Mouse (Mus musculus) forebrain, postnatal 0 days (tissue): ENCODE data around the gene Hk1. TPM values are rescaled to one million over a fixed set of nuclear protein-coding genes. Genes with fewer than 3 reads are reported as not detected.

ENCODE experiments used
- ATAC-seq: fragments of 200-750 bp; cut with Nextera tagmentation; 2 replicates; pipeline ENCODE4 v1.8.0; 2017; ENCODE audit warnings: mild to moderate bottlenecking, moderate library complexity
- DNase-seq: peaks from one replicate; pipeline ENCODE4 v3.0.0-alpha.2; 2015
- H3K27ac ChIP-seq: fragments of 300-500 bp; sonication (generic); 2 replicates; pipeline ENCODE4 v1.5.1; 2014; ENCODE audit warnings: low read depth, mild to moderate bottlenecking, antibody characterized with exemption, low read length, moderate library complexity, mixed read lengths
- H3K27me3 ChIP-seq: fragments of 300-500 bp; sonication (generic); 2 replicates; pipeline ENCODE4 v1.6.1; 2014; ENCODE audit warnings: mild to moderate bottlenecking, low read length, mixed read lengths; ENCODE audit not compliant: insufficient read depth
- H3K36me3 ChIP-seq: fragments of 300-500 bp; sonication (generic); 2 replicates; pipeline ENCODE4 v1.6.1; 2014; ENCODE audit warnings: mild to moderate bottlenecking, moderate library complexity; ENCODE audit not compliant: insufficient read depth
- H3K4me1 ChIP-seq: fragments of 300-500 bp; sonication (generic); 2 replicates; pipeline ENCODE4 v1.6.1; 2014; ENCODE audit warnings: antibody characterized with exemption; ENCODE audit not compliant: insufficient read depth
- H3K4me2 ChIP-seq: fragments of 300-500 bp; sonication (generic); 2 replicates; pipeline ENCODE4 v1.6.1; 2014; ENCODE audit warnings: low read depth, mild to moderate bottlenecking, moderate library complexity
- H3K4me3 ChIP-seq: fragments of 300-500 bp; sonication (generic); 2 replicates; pipeline ENCODE4 v1.5.1; 2014; ENCODE audit warnings: low read depth, low read length, mixed read lengths
- H3K9ac ChIP-seq: fragments of 300-500 bp; sonication (generic); 2 replicates; pipeline ENCODE4 v1.6.1; 2014; ENCODE audit warnings: mild to moderate bottlenecking
- H3K9me3 ChIP-seq: fragments of 300-500 bp; sonication (generic); 2 replicates; pipeline ENCODE4 v1.6.1; 2016; ENCODE audit warnings: low read length
- CTCF ChIP-seq: sonication (generic); IDR thresholded peaks from 2 replicates; pipeline ENCODE4 v1.5.1; 2016; ENCODE audit warnings: antibody characterized with exemption, control low read depth, low read depth
- WGBS: fragments of 180-500 bp; shearing (Covaris S2); extraction: QIAGEN DNeasy Blood & Tissue Kit; methylation state at CpG from one replicate; pipeline ENCODE4 v1.1.7; 2014; 5-methylcytosine and 5-hydroxymethylcytosine counted together
- polyA plus RNA-seq: library from polyadenylated mRNA; unstranded; fragments of >200 nt; fragmentation: Nextera tagmentation; extraction: Ambion mirVana; gene quantifications from 2 replicates; pipeline ENCODE4 v1.2.1, GENCODE M21; 2015
- total RNA-seq: library from RNA; depleted of rRNA; stranded (reverse); fragments of >200 nt; gene quantifications from 2 replicates; pipeline ENCODE4 v1.2.3, GENCODE M21; 2014

The Hk1 gene
- total and polyA plus RNA-seq, 2 experiments from 2014 or later: 90.1 to 140 TPM

DNA sequence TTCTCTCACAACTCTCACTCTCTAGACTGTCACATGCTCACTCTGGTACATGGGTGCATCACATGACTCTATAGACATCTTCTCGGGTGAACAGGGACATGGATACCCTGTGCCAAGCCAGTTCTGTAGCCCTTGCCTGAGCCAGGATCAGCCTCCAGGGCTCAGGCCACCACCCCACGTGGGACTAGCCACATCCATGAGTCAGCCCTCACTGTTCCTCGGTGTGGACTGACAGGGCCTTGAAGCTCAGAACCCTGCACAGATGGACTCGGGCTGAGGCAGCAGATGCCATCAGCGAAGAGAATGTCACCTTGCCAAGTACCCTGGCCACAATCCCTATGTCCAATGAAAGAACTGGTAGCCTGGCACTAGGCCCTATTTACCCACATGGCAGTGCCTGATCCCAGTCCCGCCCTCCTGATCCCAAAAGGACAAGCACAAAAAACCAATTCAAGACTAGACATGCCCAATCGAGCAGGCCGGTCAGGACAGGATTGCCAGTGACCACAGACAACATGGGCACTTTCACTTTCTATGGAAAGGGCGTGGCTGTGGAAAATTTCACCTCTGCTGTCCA lies 59.2 kb downstream of the Hk1 start:
- no peak overlapping the region for H3K4me2 ChIP-seq
- no peaks in the 10 kb centered on the region for H3K4me1 ChIP-seq
- H3K9me3 ChIP-seq: no peaks in the 10 kb centered on the region
- no peak for TF ChIP-seq CTCF
- H3K27me3 ChIP-seq: no peaks in the 10 kb centered on the region
- peak; percentile 42 for DNase-seq
- no peaks in the 10 kb centered on the region for H3K36me3 ChIP-seq
- WGBS: 56% methylated on average over 9 of the region's 9 CpGs
- peak; percentile 87 for ATAC-seq
- H3K9ac ChIP-seq: no peak overlapping the region
- H3K27ac ChIP-seq: no peak overlapping the region
- H3K4me3 ChIP-seq: no peak overlapping the region

DNA sequence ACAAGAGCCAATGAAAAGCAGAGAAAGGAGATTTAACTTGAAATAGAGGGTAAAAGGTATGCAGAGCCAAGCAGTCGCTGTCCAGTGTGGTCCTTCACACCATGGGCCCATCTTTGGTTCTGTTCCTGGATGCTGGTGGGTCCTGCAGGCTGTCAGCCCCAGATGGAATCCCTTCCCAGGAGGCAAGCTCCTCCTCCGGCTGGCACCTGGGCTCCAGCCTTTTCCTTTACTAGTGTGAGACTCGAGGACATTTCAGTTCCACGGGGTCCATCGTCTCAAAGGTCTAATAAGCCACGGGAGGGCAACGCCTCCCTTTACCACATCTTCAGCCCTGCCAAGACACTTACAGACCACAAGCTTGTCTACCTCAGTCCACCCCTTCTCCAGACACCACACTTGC lies 60.6 kb downstream of the Hk1 start:
- H3K4me3 ChIP-seq: no peak overlapping the region
- peaks cover 8% of the 10 kb centered on the region; the same call in 1 of the 2 replicates for H3K36me3 ChIP-seq
- H3K9ac ChIP-seq: no peak overlapping the region
- 75% methylated on average over 7 of the region's 7 CpGs for WGBS
- H3K27me3 ChIP-seq: no peaks in the 10 kb centered on the region
- no peaks in the 10 kb centered on the region for H3K9me3 ChIP-seq
- DNase-seq (no peak), ATAC-seq (no peak)
- H3K4me1 ChIP-seq: no peaks in the 10 kb centered on the region
- H3K27ac ChIP-seq: no peak overlapping the region
- TF ChIP-seq CTCF: no peak
- H3K4me2 ChIP-seq: no peak overlapping the region

DNA sequence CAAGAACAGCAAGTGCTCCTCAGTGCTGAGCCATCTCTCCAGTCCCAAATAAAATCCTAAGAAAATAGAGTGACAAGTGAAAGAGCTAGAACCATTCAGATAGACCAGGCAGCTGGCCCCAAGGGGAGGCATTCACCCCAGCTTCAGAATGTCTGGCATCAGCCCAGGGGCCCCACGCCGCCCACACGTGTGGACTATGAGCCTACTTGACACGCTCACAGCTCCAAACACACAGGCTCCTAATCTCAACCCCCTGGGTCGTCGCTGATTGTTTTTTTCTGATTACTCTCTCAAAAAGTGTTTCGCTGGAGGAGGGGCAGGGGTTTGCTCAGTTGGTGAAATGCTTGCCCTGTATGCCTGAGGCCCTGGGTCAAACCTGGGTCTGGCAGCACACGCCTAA lies 63.2 kb downstream of the Hk1 start:
- Histone ChIP-seq H3K9me3 (no peaks in the 10 kb centered on the region), H3K4me1 (no peaks in the 10 kb centered on the region), H3K36me3 (peaks cover 10% of the 10 kb centered on the region; the same call in 1 of the 2 replicates), H3K9ac (no peak overlapping the region), H3K4me2 (no peak overlapping the region), H3K4me3 (no peak overlapping the region), H3K27me3 (no peaks in the 10 kb centered on the region), H3K27ac (no peak overlapping the region)
- no peak for DNase-seq
- no peak for ATAC-seq
- 54% methylated on average over 8 of the region's 8 CpGs for WGBS
- no peak for TF ChIP-seq CTCF

- WGBS: 71% methylated on average over 15 of the region's 15 CpGs
- TF ChIP-seq CTCF: no peak
- H3K4me3 ChIP-seq: no peak overlapping the region
- no peak overlapping the region for H3K4me2 ChIP-seq
- H3K36me3 ChIP-seq: peaks cover 10% of the 10 kb centered on the region; the same call in 1 of the 2 replicates
- H3K4me1 ChIP-seq: no peaks in the 10 kb centered on the region
- H3K9me3 ChIP-seq: no peaks in the 10 kb centered on the region
- DNase-seq (no peak), ATAC-seq (no peak)
- H3K27me3 ChIP-seq: no peaks in the 10 kb centered on the region
- no peak overlapping the region for H3K27ac ChIP-seq
- H3K9ac ChIP-seq: no peak overlapping the region
Measured at GRCm38 (mm10) chr10:62313885-62314424, 65.8 kb downstream of the Hk1 start.

DNA sequence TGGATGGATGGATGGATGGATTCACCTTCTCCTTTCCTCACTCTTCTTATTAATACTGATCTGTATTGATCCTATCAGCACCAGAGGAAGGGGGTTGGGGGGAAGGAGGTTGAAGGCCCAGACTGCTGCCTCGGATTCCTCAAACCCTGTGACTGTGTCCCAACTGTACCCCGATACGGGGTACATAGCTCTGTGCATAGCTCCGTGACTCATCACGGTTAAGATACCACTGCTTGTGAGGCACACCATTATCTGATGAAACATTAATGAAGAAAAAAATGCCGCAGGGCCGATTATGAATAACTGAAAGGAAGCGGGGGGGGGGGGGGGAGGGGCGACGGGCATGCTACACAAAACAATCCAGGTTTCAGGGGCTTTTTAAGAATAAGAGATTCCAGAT lies 66.6 kb downstream of the Hk1 start:
- Histone ChIP-seq H3K27me3 (no peaks in the 10 kb centered on the region), H3K4me2 (no peak overlapping the region), H3K4me3 (no peak overlapping the region), H3K9ac (no peak overlapping the region), H3K4me1 (no peaks in the 10 kb centered on the region), H3K9me3 (no peaks in the 10 kb centered on the region), H3K27ac (no peak overlapping the region), H3K36me3 (peaks cover 10% of the 10 kb centered on the region; the same call in 1 of the 2 replicates)
- 60% methylated on average over 10 of the region's 10 CpGs for WGBS
- ATAC-seq (no peak), DNase-seq (no peak)
- TF ChIP-seq CTCF: no peak

DNA sequence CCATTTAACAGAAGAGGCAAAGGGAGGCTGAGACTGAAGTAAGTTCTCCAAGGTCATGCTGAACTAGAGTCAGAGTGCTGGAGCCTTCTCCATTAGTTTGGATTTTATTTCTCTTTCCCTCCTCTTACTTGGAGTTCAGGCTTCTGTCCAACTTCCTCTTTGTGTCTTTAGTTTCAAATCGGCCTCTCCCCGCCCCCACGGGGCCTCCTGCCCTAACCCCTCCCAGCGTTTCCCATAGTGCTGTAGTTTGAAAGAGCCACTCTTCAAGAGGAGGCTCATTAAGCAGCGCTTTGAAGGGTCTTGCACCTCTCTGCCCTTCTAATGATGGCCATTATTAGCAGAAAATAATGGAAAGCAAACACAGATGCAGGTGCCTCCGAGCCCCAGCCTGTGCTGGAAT lies 68.2 kb downstream of the Hk1 start:
- Histone ChIP-seq H3K27ac (no peak overlapping the region), H3K4me3 (no peak overlapping the region), H3K9ac (no peak overlapping the region), H3K4me2 (no peak overlapping the region), H3K36me3 (peaks cover 14% of the 10 kb centered on the region; the same call in 1 of the 2 replicates), H3K4me1 (no peaks in the 10 kb centered on the region), H3K9me3 (no peaks in the 10 kb centered on the region), H3K27me3 (no peaks in the 10 kb centered on the region)
- 12% methylated on average over 6 of the region's 6 CpGs for WGBS
- ATAC-seq (no peak), DNase-seq (no peak)
- TF ChIP-seq CTCF: no peak

DNA sequence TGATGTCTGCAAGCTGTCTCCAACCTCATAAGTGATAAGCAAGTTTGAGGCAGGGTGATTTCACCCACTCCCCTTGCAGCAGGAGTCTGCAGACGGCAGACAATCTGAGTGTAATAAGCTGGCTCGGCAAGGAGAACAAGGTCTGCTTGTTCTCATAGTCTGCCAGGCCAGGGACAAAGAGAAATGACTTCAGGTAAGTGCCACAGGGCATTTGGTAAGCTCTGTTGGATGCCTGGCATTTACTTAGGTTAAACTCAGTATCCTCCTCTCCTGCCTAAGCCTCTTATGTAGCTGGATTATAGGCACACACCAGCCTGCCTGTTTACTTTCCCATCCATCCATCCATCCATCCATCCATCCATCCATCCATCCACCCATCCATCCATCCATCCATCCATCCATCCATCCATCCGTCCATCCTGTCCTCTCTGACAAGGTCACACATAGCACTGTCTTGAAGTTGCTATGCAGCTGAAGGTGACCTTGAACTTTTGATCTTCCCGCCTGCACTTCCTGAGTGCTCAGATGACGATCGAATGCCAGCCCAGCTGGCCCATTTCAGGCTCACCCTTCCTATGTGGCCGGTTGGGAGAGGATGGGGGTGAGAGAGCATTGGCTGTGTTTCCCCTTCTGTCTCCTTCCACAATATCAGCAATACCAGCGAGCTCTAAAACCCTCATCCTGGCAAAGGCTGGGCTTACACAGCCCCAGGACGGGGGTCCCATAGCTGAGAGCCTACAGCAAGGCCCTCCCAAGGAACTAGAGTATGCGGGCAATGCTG lies 69.3 kb downstream of the Hk1 start:
- no peak for DNase-seq
- ATAC-seq: no peak
- Histone ChIP-seq H3K4me2 (no peak overlapping the region), H3K27me3 (no peaks in the 10 kb centered on the region), H3K9ac (no peak overlapping the region), H3K4me1 (no peaks in the 10 kb centered on the region), H3K4me3 (no peak overlapping the region), H3K36me3 (peaks cover 14% of the 10 kb centered on the region; the same call in 1 of the 2 replicates), H3K9me3 (no peaks in the 10 kb centered on the region), H3K27ac (no peak overlapping the region)
- 85% methylated on average over 10 of the region's 10 CpGs for WGBS
- no peak for TF ChIP-seq CTCF
